ENCODE assay signal across 14 mouse cellular contexts in genomic region chr4:102297558-102297957, GRCm38 (mm10).
"Had no signal": no experiment of that assay in that cellular context is flagged by ENCODE, and none has a peak within 500 bp of the region (broad histone marks: within the 10 kb centered on the region; RNA-seq: fewer than 3 reads in every experiment).

No protein-coding gene starts in this region.

- H3K4me2 ChIP-seq: kidney, embryonic 15.5 days; midbrain, embryonic 13.5 days; stomach, embryonic 15.5 days had no signal

- H3K4me1 ChIP-seq: kidney, embryonic 15.5 days; midbrain, embryonic 13.5 days; stomach, embryonic 15.5 days had no signal

- ATAC-seq: intestine, embryonic 16.5 days; midbrain, embryonic 13.5 days had no signal

- H3K27me3 ChIP-seq: kidney, embryonic 15.5 days; midbrain, embryonic 13.5 days; stomach, embryonic 15.5 days had no signal

- H3K4me3 ChIP-seq: kidney, embryonic 15.5 days; midbrain, embryonic 13.5 days; stomach, embryonic 15.5 days had no signal

- H3K9me3 ChIP-seq: kidney, embryonic 15.5 days; midbrain, embryonic 13.5 days; stomach, embryonic 15.5 days had no signal

- H3K36me3 ChIP-seq: kidney, embryonic 15.5 days; midbrain, embryonic 13.5 days; stomach, embryonic 15.5 days had no signal

- H3K27ac ChIP-seq: kidney, embryonic 15.5 days; liver, embryonic 14.5 days; midbrain, embryonic 13.5 days; stomach, embryonic 15.5 days had no signal

- DNase-seq: kidney, adult 2 months; kidney, postnatal 14 days; layer of hippocampus, postnatal 36 days; left cerebral cortex, postnatal 4 days; lung, adult 18-20 months; right cerebral cortex, postnatal 4 days; spleen, adult 18-20 months; thymus, adult 2 months; thymus, postnatal 25 days had no signal

- H3K9ac ChIP-seq: kidney, embryonic 15.5 days; liver, embryonic 14.5 days; midbrain, embryonic 13.5 days; stomach, embryonic 15.5 days had no signal
